Mouse (Mus musculus) lung, adult 2 months (tissue): ENCODE measurements around the gene Sctr.

Experiments used
- CTCF ChIP-seq: fragments of 200-500 bp; IDR thresholded peaks from 2 replicates; pipeline ENCODE4 v1.5.1; 2011; ENCODE audit warnings: mild to moderate bottlenecking, low read length, control low read depth; ENCODE audit not compliant: insufficient read depth
- POLR2A ChIP-seq: fragments of 200-500 bp; IDR thresholded peaks from 2 replicates; pipeline ENCODE4 v1.6.1; 2011; ENCODE audit warnings: low read depth, mild to moderate bottlenecking, control low read depth, low read length, borderline replicate concordance; ENCODE audit errors: extremely low read depth

DNA sequence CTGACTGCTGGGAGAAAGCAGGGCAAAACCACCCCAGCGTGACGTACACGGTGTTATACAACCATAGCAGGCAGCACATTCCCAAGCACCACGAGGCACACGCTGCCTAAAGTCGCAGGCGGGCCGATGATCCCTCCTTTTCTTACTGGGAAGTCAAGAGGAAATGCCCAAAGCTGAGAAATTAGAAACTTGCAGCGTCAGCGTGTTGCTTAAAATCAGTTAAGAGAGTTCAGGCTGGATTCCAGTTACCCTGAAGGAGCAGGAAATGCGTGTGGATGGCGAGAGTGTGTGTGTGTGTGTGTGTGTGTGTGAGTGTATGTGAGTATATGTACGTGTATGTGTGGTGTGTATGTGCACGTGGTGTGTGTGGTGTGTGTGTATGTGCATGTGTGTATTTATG lies 50.4 kb downstream of the Sctr start:
- no peak for TF ChIP-seq CTCF
- TF ChIP-seq POLR2A, result no peak
